8 mouse cellular contexts compared by ENCODE assay signal in genomic region chr1:74817219-74817618, GRCm38 (mm10). TPM values are rescaled to one million over a fixed set of nuclear protein-coding genes. Genes with fewer than 3 reads are reported as not detected.
DNase-seq lines count a peak whose midpoint lies in the region; ATAC-seq and TF ChIP-seq lines count a peak whose summit lies in the region.

No protein-coding gene starts in this region.

- peak overlapping the region; percentile 92 for H3K9ac ChIP-seq in heart, embryonic 13.5 days

- intact Hi-C loops in heart, postnatal 36 days (cut with DNase I): loop anchor here (5.0 kb wide), 1 partner anchor 105 kb away; the partner anchor contains the start of gene Cyp27a1

- 16% methylated on average over 14 of the region's 14 CpGs for WGBS in heart, embryonic 13.5 days

- H3K9me3 ChIP-seq in heart, embryonic 13.5 days: no peaks in the 10 kb centered on the region
- no peaks in the 10 kb centered on the region for H3K9me3 ChIP-seq in G1E (replicated peaks)
- no peaks in the 10 kb centered on the region for H3K9me3 ChIP-seq in megakaryocyte, embryonic 14.5 days

- peak overlapping the region; percentile 74 for H3K4me2 ChIP-seq in heart, embryonic 13.5 days

- no peak for ATAC-seq in heart, embryonic 13.5 days (ENCODE audit: extremely low read depth, insufficient number of reproducible peaks, low FRiP score, low TSS enrichment)
- ATAC-seq in G1E (ENCODE audit: extremely low read depth, insufficient number of reproducible peaks, low FRiP score, poor library complexity, severe bottlenecking): no peak
- ATAC-seq in hematopoietic stem cell, adult 5-6 weeks (replicated peaks in 1 of 2; ENCODE audit: insufficient read depth in 1 of 2, low FRiP score in 2 of 2, low TSS enrichment in 1 of 2, low read depth in 1 of 2, poor library complexity in 2 of 2, severe bottlenecking in 2 of 2): peak; percentile 33 to 54; a peak in 2 of 4 replicates
- ATAC-seq in monocyte, adult 5-6 weeks (replicated peaks; ENCODE audit: insufficient number of reproducible peaks, low FRiP score, low TSS enrichment, poor library complexity, severe bottlenecking): no peak

- peak overlapping the region; percentile 83 for H3K4me3 ChIP-seq in heart, embryonic 13.5 days
- H3K4me3 ChIP-seq in G1E (ENCODE audit: low read depth, low read length): peak overlapping the region; percentile 72
- peak overlapping the region; percentile 91 for H3K4me3 ChIP-seq in megakaryocyte, embryonic 14.5 days (replicated peaks)

- TF ChIP-seq CTCF in G1E (IDR thresholded peaks at IDR 0.05; ENCODE audit: low read depth, low read length): no peak

- no peak for DNase-seq in heart, postnatal 36 days
- no peak for DNase-seq in G1E (ENCODE audit: low spot score)
- DNase-seq in layer of hippocampus, adult 9-10 months (ENCODE audit: low spot score): no peak
- DNase-seq in gastrocnemius, postnatal 25 days: no peak

- peaks cover 19% of the 10 kb centered on the region for H3K4me1 ChIP-seq in heart, embryonic 13.5 days
- H3K4me1 ChIP-seq in G1E (ENCODE audit: insufficient read depth, low read depth, low read length): peaks cover 11% of the 10 kb centered on the region
- peaks cover 15% of the 10 kb centered on the region for H3K4me1 ChIP-seq in megakaryocyte, embryonic 14.5 days

- H3K27me3 ChIP-seq in heart, embryonic 13.5 days (replicated peaks): peaks cover 3% of the 10 kb centered on the region
- 0 out of 2 replicates have a peak, but pooled peaks cover 4% of the 10 kb centered on the region for H3K27me3 ChIP-seq in G1E (ENCODE audit: insufficient read depth, low read length)
- H3K27me3 ChIP-seq in megakaryocyte, embryonic 14.5 days (replicated peaks): peaks cover 16% of the 10 kb centered on the region

- peak overlapping the region; percentile 86 for H3K27ac ChIP-seq in heart, embryonic 13.5 days (replicated peaks)

- no peaks in the 10 kb centered on the region for H3K36me3 ChIP-seq in heart, embryonic 13.5 days
- peaks cover 3% of the 10 kb centered on the region for H3K36me3 ChIP-seq in G1E (replicated peaks)
- H3K36me3 ChIP-seq in megakaryocyte, embryonic 14.5 days (replicated peaks; ENCODE audit: low read length): no peaks in the 10 kb centered on the region

RNA-seq across cellular contexts. Expression of gene Wnt10a, which starts 25.9 kb away (rescaled TPM):
- not detected in 2 replicates for polyA plus RNA-seq in heart, embryonic 13.5 days (2015; fragmentation: Nextera tagmentation; extraction: Ambion mirVana)
- not detected for total RNA-seq in heart, postnatal 36 days (2021)
- not detected in 2 replicates for total RNA-seq in G1E (2014; fragmentation: Nextera tagmentation)
- 0.05 and 0.06 TPM in 2 replicates for total RNA-seq in G1E (2017)
- polyA plus RNA-seq in G1E (2012): not detected in 2 replicates
- not detected in 2 replicates for total RNA-seq in hematopoietic stem cell, adult 5-6 weeks (2017)
- not detected in 2 replicates for polyA plus RNA-seq in megakaryocyte, embryonic 14.5 days (2012; ENCODE audit: insufficient read depth, low replicate concordance)
- total RNA-seq in gastrocnemius, postnatal 25 days (2021): not detected
- not detected in 3 replicates for total RNA-seq in monocyte, adult 5-6 weeks (2017)

RNA-seq across cellular contexts. Expression of gene Cdk5r2, which starts 37.5 kb away (rescaled TPM):
- polyA plus RNA-seq in heart, embryonic 13.5 days (2015; fragmentation: Nextera tagmentation; extraction: Ambion mirVana): not detected in 2 replicates
- not detected for total RNA-seq in heart, postnatal 36 days (2021)
- total RNA-seq in G1E (2014; fragmentation: Nextera tagmentation): not detected in 2 replicates
- total RNA-seq in G1E (2017): 0.06 TPM in 1 of 2 replicates, not detected in the other
- not detected in 2 replicates for polyA plus RNA-seq in G1E (2012)
- not detected in 2 replicates for total RNA-seq in hematopoietic stem cell, adult 5-6 weeks (2017)
- polyA plus RNA-seq in megakaryocyte, embryonic 14.5 days (2012; ENCODE audit: insufficient read depth, low replicate concordance): not detected in 2 replicates
- not detected for total RNA-seq in gastrocnemius, postnatal 25 days (2021)
- not detected in 3 replicates for total RNA-seq in monocyte, adult 5-6 weeks (2017)

RNA-seq across cellular contexts. Expression of gene Wnt6, which starts 45.5 kb away (rescaled TPM):
- polyA plus RNA-seq in heart, embryonic 13.5 days (2015; fragmentation: Nextera tagmentation; extraction: Ambion mirVana): 0.31 and 0.36 TPM in 2 replicates
- total RNA-seq in heart, postnatal 36 days (2021): under 1 TPM; 0.14 to 0.33 TPM
- not detected in 2 replicates for total RNA-seq in G1E (2014; fragmentation: Nextera tagmentation)
- total RNA-seq in G1E (2017): 0.17 TPM in 1 of 2 replicates, not detected in the other
- polyA plus RNA-seq in G1E (2012): not detected in 2 replicates
- total RNA-seq in hematopoietic stem cell, adult 5-6 weeks (2017): not detected in 2 replicates
- 0.60 TPM in 1 of 2 replicates, not detected in the other for polyA plus RNA-seq in megakaryocyte, embryonic 14.5 days (2012; ENCODE audit: insufficient read depth, low replicate concordance)
- under 1 TPM; 0.46 TPM for total RNA-seq in gastrocnemius, postnatal 25 days (2021)
- total RNA-seq in monocyte, adult 5-6 weeks (2017): 0.87 to 2.2 TPM (median 0.96 TPM) in 3 replicates

Comparison
In these comparisons a context has a peak if more than half of its experiments do, and no peak if none do; other contexts are left out.
1. ATAC-seq: peak in hematopoietic stem cell, adult 5-6 weeks (2 of 2); none in heart, embryonic 13.5 days (single experiment), G1E (single experiment) and monocyte, adult 5-6 weeks (single experiment).
2. Peak in every context shown above with its lines, with median percentiles within 50 percentile points of each other: H3K4me3 ChIP-seq.